ENCODE assay signal across 26 mouse cellular contexts in the genomic region with DNA sequence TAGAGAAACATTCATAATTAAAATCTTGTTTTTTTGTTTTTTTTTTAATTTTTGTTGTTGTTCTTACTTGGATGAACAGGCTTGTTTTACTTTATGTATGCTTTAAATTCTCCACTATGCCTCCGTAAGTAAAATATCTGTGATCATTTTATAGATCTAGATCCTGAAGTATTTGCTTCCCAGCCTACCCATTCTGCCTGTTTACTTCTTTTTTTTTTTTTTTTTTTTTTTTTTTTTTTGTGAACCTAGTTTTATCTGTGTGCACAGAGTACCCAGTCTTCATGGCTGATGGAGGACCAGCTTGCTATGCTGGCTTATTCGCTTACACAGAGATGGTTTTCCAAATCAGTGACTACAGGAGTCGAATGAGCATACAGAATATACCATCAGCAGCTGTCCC.
"Had no signal": no experiment of that assay in that cellular context is flagged by ENCODE, and none has a peak within 500 bp of the region (broad histone marks: within the 10 kb centered on the region; RNA-seq: fewer than 3 reads in every experiment).

No protein-coding gene starts in this region.

- DNase-seq: cerebellum, adult 9-10 months; cerebellum, adult 9-11 months; cerebellum, postnatal 10 days; cerebellum, postnatal 14 days; cerebellum, postnatal 25 days; cerebellum, postnatal 36 days; embryo, embryonic 11 days; forebrain, postnatal 0 days; gastrocnemius, adult 2 months; gastrocnemius, postnatal 10 days; gastrocnemius, postnatal 14 days; gastrocnemius, postnatal 25 days; gastrocnemius, postnatal 36 days; heart, adult 11 months; heart, adult 18-20 months; heart, adult 2 months had no signal

- H3K4me3 ChIP-seq: embryonic facial prominence, embryonic 10.5 days; embryonic facial prominence, embryonic 12.5 days; embryonic facial prominence, embryonic 13.5 days; embryonic facial prominence, embryonic 15.5 days; erythroblast, embryonic 14.5 days; forebrain, embryonic 10.5 days; forebrain, embryonic 12.5 days; forebrain, embryonic 13.5 days; forebrain, embryonic 15.5 days; gastrocnemius, adult 2 months; heart, adult 2 months; heart, embryonic 10.5 days had no signal

- H3K9me3 ChIP-seq: embryonic facial prominence, embryonic 10.5 days; embryonic facial prominence, embryonic 12.5 days; embryonic facial prominence, embryonic 13.5 days; embryonic facial prominence, embryonic 15.5 days; forebrain, embryonic 10.5 days; forebrain, embryonic 12.5 days; forebrain, embryonic 13.5 days; forebrain, embryonic 15.5 days; heart, embryonic 10.5 days had no signal

- H3K9ac ChIP-seq: embryonic facial prominence, embryonic 12.5 days; embryonic facial prominence, embryonic 13.5 days; embryonic facial prominence, embryonic 15.5 days; forebrain, embryonic 12.5 days; forebrain, embryonic 13.5 days; forebrain, embryonic 15.5 days; forebrain, postnatal 0 days had no signal

- H3K36me3 ChIP-seq: embryonic facial prominence, embryonic 10.5 days; embryonic facial prominence, embryonic 12.5 days; embryonic facial prominence, embryonic 13.5 days; embryonic facial prominence, embryonic 15.5 days; forebrain, embryonic 10.5 days; forebrain, embryonic 12.5 days; forebrain, embryonic 15.5 days; heart, embryonic 10.5 days had no signal

- H3K4me1 ChIP-seq: embryonic facial prominence, embryonic 12.5 days; embryonic facial prominence, embryonic 13.5 days; embryonic facial prominence, embryonic 15.5 days; forebrain, embryonic 12.5 days; forebrain, embryonic 13.5 days; forebrain, embryonic 15.5 days had no signal

- H3K27me3 ChIP-seq: embryonic facial prominence, embryonic 12.5 days; embryonic facial prominence, embryonic 13.5 days; embryonic facial prominence, embryonic 15.5 days; forebrain, embryonic 12.5 days; forebrain, embryonic 13.5 days; forebrain, embryonic 15.5 days had no signal

- H3K27ac ChIP-seq: embryonic facial prominence, embryonic 10.5 days; embryonic facial prominence, embryonic 12.5 days; embryonic facial prominence, embryonic 13.5 days; embryonic facial prominence, embryonic 15.5 days; forebrain, embryonic 10.5 days; forebrain, embryonic 12.5 days; forebrain, embryonic 13.5 days; forebrain, embryonic 15.5 days; gastrocnemius, adult 2 months; heart, adult 2 months; heart, embryonic 10.5 days had no signal
